Mouse (Mus musculus) limb, embryonic 10.5 days (tissue): ENCODE measurements around the gene 1700029J07Rik. TPM values are rescaled to one million over a fixed set of nuclear protein-coding genes. Genes with fewer than 3 reads are reported as not detected.

Source experiments
- DNase-seq: peaks from one replicate; pipeline ENCODE4 v3.0.0-alpha.2; 2017; ENCODE audit warnings: low spot score
- H3K27ac ChIP-seq: fragments of 300-500 bp; sonication (generic); 2 replicates; pipeline ENCODE4 v1.5.1; 2016; ENCODE audit warnings: mild to moderate bottlenecking
- H3K27me3 ChIP-seq: fragments of 300-500 bp; sonication (generic); 2 replicates; pipeline ENCODE4 v1.6.1; 2016; ENCODE audit warnings: low read depth, mild to moderate bottlenecking; ENCODE audit not compliant: poor library complexity, severe bottlenecking
- H3K36me3 ChIP-seq: fragments of 300-500 bp; sonication (generic); 2 replicates; pipeline ENCODE4 v1.6.1; 2016; ENCODE audit warnings: mild to moderate bottlenecking, moderate library complexity
- H3K4me1 ChIP-seq: fragments of 300-500 bp; sonication (generic); 2 replicates; pipeline ENCODE4 v1.6.1; 2016
- H3K4me3 ChIP-seq: fragments of 300-500 bp; sonication (generic); 2 replicates; pipeline ENCODE4 v1.5.1; 2016; ENCODE audit warnings: mild to moderate bottlenecking, moderate library complexity
- H3K9me3 ChIP-seq: fragments of 300-500 bp; sonication (generic); replicated peaks from 2 replicates; pipeline ENCODE4 v1.6.1; 2016; ENCODE audit warnings: mild to moderate bottlenecking
- WGBS: fragments of 180-500 bp; shearing (Covaris S2); methylation state at CpG from one replicate; pipeline ENCODE4 v1.1.7; 2016; 5-methylcytosine and 5-hydroxymethylcytosine counted together
- polyA plus RNA-seq: library from polyadenylated mRNA; unstranded; fragments of >200 nt; fragmentation: Nextera tagmentation; extraction: Ambion mirVana; gene quantifications from 2 replicates; pipeline ENCODE4 v1.2.1, GENCODE M21; 2016

1700029J07Rik gene
- polyA plus RNA-seq, 1 experiment from 2014 or later, result 3.2 TPM

- Histone ChIP-seq H3K9me3 (no peaks in the 10 kb centered on the region), H3K27ac (no peak overlapping the region), H3K36me3 (no peaks in the 10 kb centered on the region), H3K27me3 (no peaks in the 10 kb centered on the region), H3K4me1 (peaks cover 6% of the 10 kb centered on the region), H3K4me3 (no peak overlapping the region)
- WGBS, result 93% methylated on average over 7 of the region's 7 CpGs
- DNase-seq, result no peak
These were observed 54.7 kb downstream of the 1700029J07Rik start for GRCm38 (mm10) chr8:45920392-45920791.

- Histone ChIP-seq H3K27me3 (no peaks in the 10 kb centered on the region), H3K27ac (no peak overlapping the region), H3K9me3 (no peaks in the 10 kb centered on the region), H3K36me3 (no peaks in the 10 kb centered on the region), H3K4me1 (peaks cover 6% of the 10 kb centered on the region), H3K4me3 (no peak overlapping the region)
- DNase-seq, result no peak
- WGBS, result 92% methylated on average over 15 of the region's 15 CpGs
These were observed 56.2 kb downstream of the 1700029J07Rik start for GRCm38 (mm10) chr8:45918891-45919290.

- no peak overlapping the region for H3K4me3 ChIP-seq
- 84% methylated on average over 20 of the region's 20 CpGs for WGBS
- no peaks in the 10 kb centered on the region for H3K27me3 ChIP-seq
- H3K27ac ChIP-seq, result peak overlapping the region; percentile 56
- peaks cover 6% of the 10 kb centered on the region for H3K4me1 ChIP-seq
- no peak for DNase-seq
- H3K36me3 ChIP-seq, result no peaks in the 10 kb centered on the region
- H3K9me3 ChIP-seq, result no peaks in the 10 kb centered on the region
These were observed 57.9 kb downstream of the 1700029J07Rik start for GRCm38 (mm10) chr8:45917040-45917679.

GRCm38 (mm10) chr8:45916496-45916895 lies 58.6 kb downstream of the 1700029J07Rik start:
- no peaks in the 10 kb centered on the region for H3K27me3 ChIP-seq
- H3K27ac ChIP-seq, result peak overlapping the region; percentile 56
- H3K9me3 ChIP-seq, result no peaks in the 10 kb centered on the region
- peaks cover 6% of the 10 kb centered on the region for H3K4me1 ChIP-seq
- no peak for DNase-seq
- WGBS, result 84% methylated on average over 3 of the region's 3 CpGs
- no peak overlapping the region for H3K4me3 ChIP-seq
- no peaks in the 10 kb centered on the region for H3K36me3 ChIP-seq

GRCm38 (mm10) chr8:45913707-45914106 lies 61.3 kb downstream of the 1700029J07Rik start:
- DNase-seq, result no peak
- Histone ChIP-seq H3K27ac (no peak overlapping the region), H3K36me3 (no peaks in the 10 kb centered on the region), H3K4me3 (no peak overlapping the region), H3K27me3 (no peaks in the 10 kb centered on the region), H3K9me3 (no peaks in the 10 kb centered on the region), H3K4me1 (peaks cover 6% of the 10 kb centered on the region)
- 91% methylated on average over 11 of the region's 11 CpGs for WGBS

- DNase-seq, result peak; percentile 1
- H3K27ac ChIP-seq, result no peak overlapping the region
- no peaks in the 10 kb centered on the region for H3K27me3 ChIP-seq
- H3K36me3 ChIP-seq, result no peaks in the 10 kb centered on the region
- 88% methylated on average over 4 of the region's 4 CpGs for WGBS
- H3K4me1 ChIP-seq, result no peaks in the 10 kb centered on the region
- H3K4me3 ChIP-seq, result no peak overlapping the region
- H3K9me3 ChIP-seq, result no peaks in the 10 kb centered on the region
These were observed 68.8 kb downstream of the 1700029J07Rik start for GRCm38 (mm10) chr8:45906251-45906619.

GRCm38 (mm10) chr8:45905591-45906250 lies 69.3 kb downstream of the 1700029J07Rik start:
- no peaks in the 10 kb centered on the region for H3K27me3 ChIP-seq
- no peaks in the 10 kb centered on the region for H3K36me3 ChIP-seq
- H3K4me1 ChIP-seq, result no peaks in the 10 kb centered on the region
- 80% methylated on average over 7 of the region's 7 CpGs for WGBS
- H3K4me3 ChIP-seq, result no peak overlapping the region
- H3K9me3 ChIP-seq, result no peaks in the 10 kb centered on the region
- H3K27ac ChIP-seq, result no peak overlapping the region
- DNase-seq, result peak; percentile 2

GRCm38 (mm10) chr8:45903659-45904058 lies 71.4 kb downstream of the 1700029J07Rik start:
- 17% methylated on average over 3 of the region's 3 CpGs for WGBS

More at GRCm38 (mm10) chr8:45903659-45904058, 71.4 kb downstream of the 1700029J07Rik start:
- Histone ChIP-seq H3K9me3 (no peaks in the 10 kb centered on the region), H3K27me3 (no peaks in the 10 kb centered on the region), H3K27ac (no peak overlapping the region), H3K4me1 (no peaks in the 10 kb centered on the region), H3K36me3 (no peaks in the 10 kb centered on the region), H3K4me3 (no peak overlapping the region)
- no peak for DNase-seq

Other genes with a start within 250 kb of the 1700029J07Rik start
- 4.4 and 6.7 TPM in 2 replicates for gene Pdlim3, start 89.8 kb downstream of the 1700029J07Rik start, polyA plus RNA-seq
- gene Ccdc110, start 40.6 kb downstream of the 1700029J07Rik start, polyA plus RNA-seq, result not detected in 2 replicates
- 50.4 and 58.8 TPM in 2 replicates for gene Ufsp2, start 276 bp upstream of the 1700029J07Rik start, polyA plus RNA-seq
- 0.23 and 0.25 TPM in 2 replicates for gene Lrp2bp, start 24.1 kb upstream of the 1700029J07Rik start, polyA plus RNA-seq
- gene Ankrd37, start 30.5 kb upstream of the 1700029J07Rik start, polyA plus RNA-seq, result 15.0 and 16.6 TPM in 2 replicates
- 18.2 and 21.6 TPM in 2 replicates for gene Cfap97, start 176.5 kb upstream of the 1700029J07Rik start, polyA plus RNA-seq
- 3.7 and 4.3 TPM in 2 replicates for gene Snx25, start 176.9 kb upstream of the 1700029J07Rik start, polyA plus RNA-seq
- gene Slc25a4, start 236.0 kb upstream of the 1700029J07Rik start, polyA plus RNA-seq, result 486 and 506 TPM in 2 replicates